Mouse (Mus musculus): ENCODE measurements around the gene Neo1. TPM values are rescaled to one million over a fixed set of nuclear protein-coding genes. Genes with fewer than 3 reads are reported as not detected.
A peak's percentile ranks its signal among the peaks of the same experiment; 100 is the strongest.

Neo1 gene
- polyA plus RNA-seq (2012; rRNA removed): 21.6 and 25.4 TPM in 2 replicates

- peak; percentile 93 for DNase-seq
Measured at GRCm38 (mm10) chr9:59036159-59036731, at the start of gene Neo1. Gene Neo1 (minus strand): TSS chr9:59036441.

GRCm38 (mm10) chr9:59075632-59076031, 39.4 kb upstream of the Neo1 start:
- no peak for TF ChIP-seq CTCF (conservative IDR thresholded peaks at IDR 0.05; ENCODE audit: insufficient read depth, insufficient read length, low read depth, low read length)
- no peak for DNase-seq
- H3K4me3 ChIP-seq (ENCODE audit: insufficient read depth, low read depth, low read length): no peak overlapping the region
- no peaks in the 10 kb centered on the region for H3K36me3 ChIP-seq (ENCODE audit: control insufficient read depth, insufficient read depth, low read length)
- no peaks in the 10 kb centered on the region for H3K4me1 ChIP-seq (ENCODE audit: control insufficient read depth, insufficient read depth, low read length)
- WGBS: 59% methylated on average over 4 of the region's 4 CpGs
- H3K27ac ChIP-seq (ENCODE audit: insufficient read depth, low read depth, low read length): no peak overlapping the region
- no peaks in the 10 kb centered on the region; the same call in 1 of the 2 replicates for H3K27me3 ChIP-seq (replicated peaks; ENCODE audit: control insufficient read depth, insufficient read depth, low read length)

More at GRCm38 (mm10) chr9:59036159-59036731, at the start of gene Neo1:
- H3K4me1 ChIP-seq (ENCODE audit: control insufficient read depth, insufficient read depth, low read length): peaks cover 5% of the 10 kb centered on the region; the same call in 1 of the 2 replicates
- H3K36me3 ChIP-seq (ENCODE audit: control insufficient read depth, insufficient read depth, low read length): no peaks in the 10 kb centered on the region
- TF ChIP-seq CTCF (conservative IDR thresholded peaks at IDR 0.05; ENCODE audit: insufficient read depth, insufficient read length, low read depth, low read length) (no peak), POLR2A (IDR thresholded peaks at IDR 0.05; ENCODE audit: low read depth, low read length) (no peak)
- H3K27me3 ChIP-seq (replicated peaks; ENCODE audit: control insufficient read depth, insufficient read depth, low read length): no peaks in the 10 kb centered on the region
- peak within 1 kb of the TSS; percentile 77 for H3K27ac ChIP-seq (ENCODE audit: insufficient read depth, low read depth, low read length)
- H3K4me3 ChIP-seq (ENCODE audit: insufficient read depth, low read depth, low read length): peak within 1 kb of the TSS; percentile 56
- under 1% methylated on average over 55 of the region's 86 CpGs for WGBS

- WGBS: 86% methylated on average over 4 of the region's 4 CpGs
- no peak for DNase-seq
- no peak overlapping the region for H3K4me3 ChIP-seq (ENCODE audit: insufficient read depth, low read depth, low read length)
- no peaks in the 10 kb centered on the region for H3K36me3 ChIP-seq (ENCODE audit: control insufficient read depth, insufficient read depth, low read length)
- TF ChIP-seq POLR2A (IDR thresholded peaks at IDR 0.05; ENCODE audit: low read depth, low read length) (no peak), CTCF (conservative IDR thresholded peaks at IDR 0.05; ENCODE audit: insufficient read depth, insufficient read length, low read depth, low read length) (no peak)
- no peak overlapping the region for H3K27ac ChIP-seq (ENCODE audit: insufficient read depth, low read depth, low read length)
- H3K4me1 ChIP-seq (ENCODE audit: control insufficient read depth, insufficient read depth, low read length): no peaks in the 10 kb centered on the region
- H3K27me3 ChIP-seq (replicated peaks; ENCODE audit: control insufficient read depth, insufficient read depth, low read length): no peaks in the 10 kb centered on the region; the same call in 1 of the 2 replicates
Measured at GRCm38 (mm10) chr9:59073887-59074286, 37.6 kb upstream of the Neo1 start.

GRCm38 (mm10) chr9:59072076-59072777, 36.0 kb upstream of the Neo1 start:
- no peaks in the 10 kb centered on the region; the same call in 1 of the 2 replicates for H3K27me3 ChIP-seq (replicated peaks; ENCODE audit: control insufficient read depth, insufficient read depth, low read length)
- no peaks in the 10 kb centered on the region for H3K4me1 ChIP-seq (ENCODE audit: control insufficient read depth, insufficient read depth, low read length)
- no peak overlapping the region for H3K4me3 ChIP-seq (ENCODE audit: insufficient read depth, low read depth, low read length)
- H3K36me3 ChIP-seq (ENCODE audit: control insufficient read depth, insufficient read depth, low read length): no peaks in the 10 kb centered on the region
- DNase-seq: no peak
- no peak for TF ChIP-seq CTCF (conservative IDR thresholded peaks at IDR 0.05; ENCODE audit: insufficient read depth, insufficient read length, low read depth, low read length)
- TF ChIP-seq POLR2A (IDR thresholded peaks at IDR 0.05; ENCODE audit: low read depth, low read length): no peak
- 28% methylated on average over 14 of the region's 14 CpGs for WGBS
- no peak overlapping the region for H3K27ac ChIP-seq (ENCODE audit: insufficient read depth, low read depth, low read length)

- no peaks in the 10 kb centered on the region for H3K36me3 ChIP-seq (ENCODE audit: control insufficient read depth, insufficient read depth, low read length)
- no peak for TF ChIP-seq CTCF (conservative IDR thresholded peaks at IDR 0.05; ENCODE audit: insufficient read depth, insufficient read length, low read depth, low read length)
- TF ChIP-seq POLR2A (IDR thresholded peaks at IDR 0.05; ENCODE audit: low read depth, low read length): no peak
- H3K27me3 ChIP-seq (replicated peaks; ENCODE audit: control insufficient read depth, insufficient read depth, low read length): no peaks in the 10 kb centered on the region; the same call in 1 of the 2 replicates
- no peak for DNase-seq
- no peak overlapping the region for H3K27ac ChIP-seq (ENCODE audit: insufficient read depth, low read depth, low read length)
- 62% methylated on average over 7 of the region's 7 CpGs for WGBS
- H3K4me3 ChIP-seq (ENCODE audit: insufficient read depth, low read depth, low read length): no peak overlapping the region
- no peaks in the 10 kb centered on the region for H3K4me1 ChIP-seq (ENCODE audit: control insufficient read depth, insufficient read depth, low read length)
Measured at GRCm38 (mm10) chr9:59071220-59071977, 35.2 kb upstream of the Neo1 start.

- Histone ChIP-seq H3K4me1 (ENCODE audit: control insufficient read depth, insufficient read depth, low read length) (no peaks in the 10 kb centered on the region), H3K4me3 (ENCODE audit: insufficient read depth, low read depth, low read length) (no peak overlapping the region), H3K27ac (ENCODE audit: insufficient read depth, low read depth, low read length) (no peak overlapping the region), H3K36me3 (ENCODE audit: control insufficient read depth, insufficient read depth, low read length) (no peaks in the 10 kb centered on the region), H3K27me3 (replicated peaks; ENCODE audit: control insufficient read depth, insufficient read depth, low read length) (no peaks in the 10 kb centered on the region)
- WGBS: 89% methylated on average over 4 of the region's 4 CpGs
- no peak for TF ChIP-seq POLR2A (IDR thresholded peaks at IDR 0.05; ENCODE audit: low read depth, low read length)
- no peak for TF ChIP-seq CTCF (conservative IDR thresholded peaks at IDR 0.05; ENCODE audit: insufficient read depth, insufficient read length, low read depth, low read length)
- DNase-seq: no peak
Measured at GRCm38 (mm10) chr9:59070216-59070615, 34.0 kb upstream of the Neo1 start.
